Mouse (Mus musculus): ENCODE measurements at regions not wholly inside any gene's neighbourhood (a gene's known extent, or its start where the extent isn't known, plus 50 kb on each side); places are given as distances from the start of the nearest gene placed in this dataset. TPM values are rescaled to one million over a fixed set of nuclear protein-coding genes. Genes with fewer than 3 reads are reported as not detected.

DNA sequence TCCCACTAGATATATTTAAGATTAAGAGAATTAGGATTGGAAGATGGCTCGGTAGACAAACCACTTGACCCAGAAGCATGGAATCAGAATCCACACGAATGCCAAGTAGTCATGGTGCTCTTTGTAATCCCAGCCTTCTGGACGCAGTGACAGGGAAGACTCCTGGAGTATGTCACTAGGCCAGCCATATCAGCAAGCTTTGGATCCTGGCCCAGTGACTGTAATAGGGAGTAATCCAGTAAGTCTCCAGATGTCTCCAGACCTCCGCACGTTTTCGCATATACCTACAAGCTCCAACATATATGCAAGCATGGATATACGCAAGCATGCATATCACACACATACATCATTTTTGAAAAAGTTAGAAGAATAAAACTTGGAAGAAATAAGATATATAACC, 73.9 kb upstream of the H2afz start:
- no peak for DNase-seq (ENCODE audit: low spot score in 2 of 2)

DNA sequence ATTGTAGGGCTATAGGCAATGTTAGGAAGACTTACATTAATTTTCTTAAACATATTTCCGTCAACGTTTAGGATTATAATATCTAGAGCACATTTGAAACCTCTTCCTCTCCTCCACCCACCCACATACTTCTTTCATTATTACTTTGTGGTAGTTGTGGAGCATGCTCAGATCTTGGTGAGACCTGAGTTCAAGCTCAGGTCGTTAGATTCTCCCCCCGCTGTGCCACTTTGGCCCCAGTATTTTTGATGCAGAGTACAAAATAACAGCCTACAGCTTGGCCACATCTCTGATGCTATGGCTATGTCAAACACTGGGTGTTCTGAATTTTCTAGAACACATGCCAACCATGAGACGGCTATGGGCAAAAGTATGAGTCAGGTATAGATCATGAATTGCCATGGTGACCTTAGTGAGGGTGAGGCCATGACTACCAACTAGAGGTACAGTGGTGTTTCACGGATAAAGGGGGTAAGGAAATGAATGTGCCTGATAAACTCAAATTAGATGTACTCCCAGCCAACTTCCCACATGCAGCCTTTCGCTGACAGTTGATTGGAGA, 68.5 kb upstream of the H2afz start:
- no peak for DNase-seq (ENCODE audit: low spot score in 2 of 2)

GRCm38 (mm10) chr3:137798769-137799168, 65.5 kb upstream of the H2afz start:
- DNase-seq (ENCODE audit: low spot score in 2 of 2): no peak

DNA sequence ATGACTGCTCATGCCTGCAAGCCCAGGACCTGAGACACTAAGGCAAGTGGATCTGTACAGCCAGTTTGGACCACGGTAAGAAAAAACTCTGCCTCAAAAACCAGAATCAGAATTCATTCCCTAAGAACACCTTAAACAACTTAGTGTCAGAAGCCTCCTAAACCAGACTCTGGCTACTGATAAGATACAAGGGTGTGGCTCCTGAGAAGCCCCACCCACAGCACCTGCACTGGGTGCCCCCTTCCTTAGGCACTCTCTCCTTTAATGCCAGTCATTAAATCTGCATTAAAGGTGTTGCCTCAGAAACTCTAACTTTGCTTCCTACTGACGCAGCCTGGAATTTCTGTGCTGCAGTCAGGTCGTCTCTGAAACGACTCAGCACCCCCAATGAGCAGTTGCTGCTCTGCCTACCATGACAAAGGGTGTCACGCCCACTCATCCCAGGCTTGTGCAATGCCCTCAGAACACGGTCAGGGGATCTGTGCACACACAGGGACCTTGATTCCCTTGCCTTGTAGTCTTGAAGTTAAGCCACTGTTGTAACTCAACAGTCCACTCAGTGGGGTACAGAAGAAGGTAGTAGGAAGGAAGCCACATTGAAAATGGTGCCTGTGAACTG, 62.8 kb upstream of the H2afz start:
- DNase-seq (ENCODE audit: low spot score in 2 of 2): no peak

DNA sequence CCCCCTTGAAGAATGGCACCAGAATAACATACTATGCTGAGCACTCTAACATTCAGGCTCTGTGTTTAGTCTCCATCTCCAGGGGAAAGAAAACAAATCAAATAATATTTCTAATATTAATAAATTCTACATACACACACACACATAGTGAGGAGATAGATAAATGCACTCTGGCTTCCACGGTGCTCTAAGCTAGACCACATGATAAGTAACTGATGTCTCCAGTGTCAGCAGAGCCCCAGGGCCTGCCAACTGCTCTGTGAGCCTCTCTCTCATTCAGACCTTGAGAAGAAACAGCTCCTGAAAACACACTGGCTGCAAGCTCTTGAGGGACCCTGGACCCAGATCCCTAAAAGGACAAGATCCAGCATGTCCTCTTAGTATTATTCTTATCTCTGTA, 56.9 kb upstream of the H2afz start:
- DNase-seq (ENCODE audit: low spot score in 2 of 2): no peak

DNA sequence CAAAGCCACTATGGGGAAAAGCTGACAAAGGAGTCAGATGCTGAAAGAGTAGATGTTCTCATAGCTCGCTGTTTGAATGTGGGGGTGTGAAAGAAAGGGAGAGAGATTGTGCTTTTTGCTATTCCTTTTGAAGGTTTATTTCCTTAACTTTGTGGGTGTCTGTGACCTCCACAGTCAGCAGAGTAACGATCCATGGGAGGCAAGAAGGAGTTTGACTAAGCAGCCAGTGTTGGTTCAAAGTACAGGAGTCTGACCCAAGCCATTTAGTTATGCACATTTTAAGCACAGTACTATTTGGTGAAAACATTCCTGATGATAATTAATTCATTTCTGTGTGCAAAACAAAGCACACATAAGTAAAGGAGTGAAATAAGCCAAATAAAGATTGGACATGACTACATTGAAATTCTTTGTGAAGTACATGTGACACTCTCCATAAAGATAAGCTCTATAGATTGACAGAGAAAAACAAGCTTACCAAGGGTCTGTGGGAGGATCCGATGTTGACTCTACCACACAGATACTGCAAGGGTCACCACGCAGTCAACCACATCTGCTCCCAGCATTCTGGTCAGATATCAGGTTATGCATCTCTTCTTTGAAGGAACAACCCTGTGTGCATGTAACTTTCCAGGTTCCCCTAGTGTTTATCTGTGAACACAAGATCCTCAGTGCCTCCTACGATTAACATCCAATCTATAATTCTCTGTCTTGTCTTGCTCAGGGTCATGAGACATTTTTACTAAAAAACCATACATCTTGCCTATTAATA, 56.2 kb upstream of the H2afz start:
- DNase-seq (ENCODE audit: low spot score in 2 of 2): no peak

- DNase-seq (ENCODE audit: low spot score in 2 of 2): no peak
Measured at GRCm38 (mm10) chr3:137810123-137810522, 54.2 kb upstream of the H2afz start.

Small RNA genes in the stretch of these regions (microRNA-seq; reads per million reads assigned to microRNA genes)
- not detected for gene Mir6380
